Mouse (Mus musculus) limb, embryonic 11.5 days (tissue): ENCODE measurements around the gene Cep295nl. TPM values are rescaled to one million over a fixed set of nuclear protein-coding genes. Genes with fewer than 3 reads are reported as not detected.

Experiments
- ATAC-seq: fragments of 200-750 bp; cut with Nextera tagmentation; 2 replicates; pipeline ENCODE4 v1.8.0; 2017; ENCODE audit warnings: low read depth; ENCODE audit not compliant: insufficient number of reproducible peaks, low FRiP score, low TSS enrichment
- DNase-seq: peaks from one replicate; pipeline ENCODE4 v3.0.0-alpha.2; 2015; ENCODE audit warnings: low spot score
- H3K27ac ChIP-seq: fragments of 300-500 bp; sonication (generic); replicated peaks from 2 replicates; pipeline ENCODE4 v1.5.1; 2014; ENCODE audit warnings: low read depth, mild to moderate bottlenecking, low read length
- H3K27me3 ChIP-seq: fragments of 300-500 bp; sonication (generic); 2 replicates; pipeline ENCODE4 v1.6.1; 2014; ENCODE audit warnings: mild to moderate bottlenecking, low read length, mixed read lengths; ENCODE audit not compliant: control insufficient read depth, insufficient read depth
- H3K36me3 ChIP-seq: fragments of 300-500 bp; sonication (generic); 2 replicates; pipeline ENCODE4 v1.6.1; 2014; ENCODE audit warnings: mild to moderate bottlenecking, low read length, moderate library complexity, mixed read lengths; ENCODE audit not compliant: control insufficient read depth, insufficient read depth
- H3K4me1 ChIP-seq: fragments of 300-500 bp; sonication (generic); 2 replicates; pipeline ENCODE4 v1.6.1; 2014; ENCODE audit warnings: low read length, mixed read lengths; ENCODE audit not compliant: control insufficient read depth, insufficient read depth
- H3K4me2 ChIP-seq: fragments of 300-500 bp; sonication (generic); 2 replicates; pipeline ENCODE4 v1.6.1; 2014; ENCODE audit warnings: low read depth, mild to moderate bottlenecking, moderate library complexity; ENCODE audit not compliant: severe bottlenecking
- H3K4me3 ChIP-seq: fragments of 300-500 bp; sonication (generic); 2 replicates; pipeline ENCODE4 v1.5.1; 2014; ENCODE audit warnings: low read depth, low read length
- H3K9ac ChIP-seq: fragments of 300-500 bp; sonication (generic); 2 replicates; pipeline ENCODE4 v1.6.1; 2014; ENCODE audit warnings: mild to moderate bottlenecking, low read length
- H3K9me3 ChIP-seq: fragments of 300-500 bp; sonication (generic); 2 replicates; pipeline ENCODE4 v1.6.1; 2016; ENCODE audit warnings: low read length; ENCODE audit not compliant: control insufficient read depth
- WGBS: fragments of 180-500 bp; shearing (Covaris S2); extraction: QIAGEN DNeasy Blood & Tissue Kit; methylation state at CpG from one replicate; pipeline ENCODE4 v1.1.7; 2014; 5-methylcytosine and 5-hydroxymethylcytosine counted together
- polyA plus RNA-seq: library from polyadenylated mRNA; unstranded; fragments of >200 nt; fragmentation: Nextera tagmentation; extraction: Ambion mirVana; gene quantifications from 2 replicates; pipeline ENCODE4 v1.2.1, GENCODE M21; 2014

The Cep295nl gene
- polyA plus RNA-seq, 1 experiment from 2014 or later, result 0.53 TPM

DNA sequence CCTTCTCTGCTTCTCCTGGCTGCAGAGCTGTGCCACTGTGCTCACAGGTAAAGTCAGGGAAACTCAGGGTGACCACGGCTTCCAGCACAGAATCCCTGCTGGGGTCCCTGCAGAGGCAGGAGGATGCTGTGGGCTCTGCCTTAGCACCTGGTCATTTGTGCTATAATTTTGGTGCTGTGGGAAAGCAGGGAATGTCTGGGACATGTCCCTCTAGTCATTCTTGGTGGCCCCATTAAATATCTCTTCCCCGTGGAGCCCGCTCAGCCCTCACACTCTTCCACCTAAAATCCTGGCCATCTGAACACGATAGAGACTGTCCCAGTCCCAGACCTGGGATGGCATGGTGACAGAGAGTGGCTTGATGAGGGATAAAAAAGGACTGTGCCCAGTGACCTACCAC lies 21.7 kb upstream of the Cep295nl start:
- no peaks in the 10 kb centered on the region for H3K9me3 ChIP-seq
- WGBS, result 87% methylated on average over 4 of the region's 4 CpGs
- H3K4me1 ChIP-seq, result peaks cover 39% of the 10 kb centered on the region
- H3K9ac ChIP-seq, result no peak overlapping the region
- DNase-seq (no peak), ATAC-seq (no peak)
- 0 out of 2 replicates have a peak overlapping the region, but pooled peaks have one; percentile 2 for H3K27ac ChIP-seq
- no peak overlapping the region for H3K4me3 ChIP-seq
- no peaks in the 10 kb centered on the region for H3K36me3 ChIP-seq
- no peak overlapping the region for H3K4me2 ChIP-seq
- H3K27me3 ChIP-seq, result no peaks in the 10 kb centered on the region

- peak; percentile 58; the same call in 1 of the 2 replicates for ATAC-seq
- Histone ChIP-seq H3K9ac (peak overlapping the region; percentile 8; the same call in 1 of the 2 replicates), H3K27me3 (no peaks in the 10 kb centered on the region)
These were observed 20.7 kb upstream of the Cep295nl start for GRCm38 (mm10) chr11:118362971-118363518.

DNA sequence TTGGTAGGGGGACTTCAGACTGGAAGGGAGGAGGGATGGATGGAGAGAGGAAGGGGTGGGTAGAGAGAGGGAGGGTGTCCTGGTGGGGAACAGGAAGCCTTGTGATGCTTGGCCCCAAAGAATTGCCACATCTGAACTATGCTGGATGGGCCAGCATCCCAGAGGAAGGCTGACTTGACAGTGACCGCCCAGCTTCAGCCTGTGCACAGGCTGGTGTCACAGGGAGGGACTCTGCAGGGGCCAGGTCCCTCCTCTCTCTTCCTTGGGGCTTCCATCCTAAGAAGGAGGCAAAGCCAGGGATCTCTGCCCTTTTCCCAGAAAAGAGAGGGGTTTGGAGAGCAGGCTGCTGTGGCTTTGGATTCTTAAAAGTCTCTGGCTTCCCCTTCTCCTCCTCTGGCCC lies 20.2 kb upstream of the Cep295nl start:
- peaks cover 39% of the 10 kb centered on the region for H3K4me1 ChIP-seq
- no peak for ATAC-seq
- no peaks in the 10 kb centered on the region for H3K9me3 ChIP-seq
- H3K27ac ChIP-seq, result peak overlapping the region; percentile 84
- H3K4me2 ChIP-seq, result peak overlapping the region; percentile 22; the same call in 1 of the 2 replicates
- H3K9ac ChIP-seq, result 0 out of 2 replicates have a peak overlapping the region, but pooled peaks have one; percentile 9
- H3K4me3 ChIP-seq, result no peak overlapping the region
- no peaks in the 10 kb centered on the region for H3K36me3 ChIP-seq
- H3K27me3 ChIP-seq, result no peaks in the 10 kb centered on the region
- 72% methylated on average over 1 of the region's 1 CpGs for WGBS
- DNase-seq, result no peak

More at GRCm38 (mm10) chr11:118362971-118363518, 20.7 kb upstream of the Cep295nl start:
- peak; percentile 72 for DNase-seq
- peaks cover 39% of the 10 kb centered on the region for H3K4me1 ChIP-seq
- WGBS, result 2% methylated on average over 8 of the region's 8 CpGs
- H3K27ac ChIP-seq, result peak overlapping the region; percentile 84
- H3K9me3 ChIP-seq, result no peaks in the 10 kb centered on the region
- H3K36me3 ChIP-seq, result no peaks in the 10 kb centered on the region
- H3K4me3 ChIP-seq, result no peak overlapping the region
- peak overlapping the region; percentile 22; the same call in 1 of the 2 replicates for H3K4me2 ChIP-seq

DNA sequence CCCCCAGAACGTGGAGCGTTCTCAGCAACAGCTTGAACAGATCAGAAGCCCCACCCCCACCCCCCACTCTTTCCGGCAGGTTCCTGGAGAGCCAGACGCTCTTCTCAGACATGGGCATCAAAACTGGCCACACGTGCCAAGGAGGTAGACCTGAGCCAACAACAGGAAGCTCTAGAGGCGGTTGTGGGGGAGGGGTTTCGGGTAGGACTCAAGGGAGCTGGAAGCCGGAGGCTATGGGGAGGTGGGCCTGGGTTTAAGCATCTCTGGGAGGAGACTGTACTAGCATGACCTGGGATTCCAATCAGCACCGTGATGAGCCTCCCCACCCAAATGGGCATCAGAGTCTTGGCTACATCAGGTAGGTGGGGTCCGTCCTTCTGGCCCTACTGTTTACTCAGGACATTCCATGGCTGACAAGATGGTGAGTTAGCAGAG lies 18.6 kb upstream of the Cep295nl start:
- no peak for DNase-seq
- no peak for ATAC-seq
- Histone ChIP-seq H3K4me2 (no peak overlapping the region), H3K27me3 (no peaks in the 10 kb centered on the region), H3K4me1 (peaks cover 34% of the 10 kb centered on the region), H3K9ac (no peak overlapping the region), H3K27ac (no peak overlapping the region), H3K36me3 (no peaks in the 10 kb centered on the region), H3K4me3 (no peak overlapping the region), H3K9me3 (no peaks in the 10 kb centered on the region)
- WGBS, result 70% methylated on average over 10 of the region's 10 CpGs

GRCm38 (mm10) chr11:118360491-118360890 lies 18.2 kb upstream of the Cep295nl start:
- Histone ChIP-seq H3K9ac (no peak overlapping the region), H3K27me3 (no peaks in the 10 kb centered on the region), H3K9me3 (no peaks in the 10 kb centered on the region), H3K4me3 (no peak overlapping the region), H3K36me3 (no peaks in the 10 kb centered on the region), H3K4me2 (no peak overlapping the region), H3K27ac (no peak overlapping the region), H3K4me1 (peaks cover 33% of the 10 kb centered on the region)
- DNase-seq (no peak), ATAC-seq (no peak)
- 80% methylated on average over 7 of the region's 7 CpGs for WGBS

- H3K36me3 ChIP-seq, result no peaks in the 10 kb centered on the region
- ATAC-seq, result 0 out of 2 replicates have a peak, but pooled peaks have one; percentile 15
- peaks cover 18% of the 10 kb centered on the region for H3K4me1 ChIP-seq
- H3K27me3 ChIP-seq, result no peaks in the 10 kb centered on the region
- H3K27ac ChIP-seq, result peak within 1 kb of the TSS; percentile 86
- no peaks in the 10 kb centered on the region for H3K9me3 ChIP-seq
- H3K9ac ChIP-seq, result peak within 1 kb of the TSS; percentile 96
- no peak for DNase-seq
- peak within 1 kb of the TSS; percentile 81 for H3K4me3 ChIP-seq
- WGBS, result 35% methylated on average over 6 of the region's 6 CpGs
- H3K4me2 ChIP-seq, result peak within 1 kb of the TSS; percentile 69
These were observed 13.3 kb upstream of the Cep295nl start, which contains the start of gene Timp2 for GRCm38 (mm10) chr11:118355640-118356039. Gene Timp2 (minus strand): TSS chr11:118355740.

- H3K27me3 ChIP-seq, result no peaks in the 10 kb centered on the region
- ATAC-seq, result peak; percentile 81
- peak; percentile 90 for DNase-seq
- WGBS, result under 1% methylated on average over 42 of the region's 43 CpGs
- H3K4me2 ChIP-seq, result peak overlapping the region; percentile 69
- peaks cover 16% of the 10 kb centered on the region for H3K4me1 ChIP-seq
- no peaks in the 10 kb centered on the region for H3K9me3 ChIP-seq
- peak overlapping the region; percentile 96 for H3K9ac ChIP-seq
- no peaks in the 10 kb centered on the region for H3K36me3 ChIP-seq
- H3K4me3 ChIP-seq, result peak overlapping the region; percentile 81
- peak overlapping the region; percentile 86 for H3K27ac ChIP-seq
These were observed 12.9 kb upstream of the Cep295nl start for GRCm38 (mm10) chr11:118355205-118355604.

DNA sequence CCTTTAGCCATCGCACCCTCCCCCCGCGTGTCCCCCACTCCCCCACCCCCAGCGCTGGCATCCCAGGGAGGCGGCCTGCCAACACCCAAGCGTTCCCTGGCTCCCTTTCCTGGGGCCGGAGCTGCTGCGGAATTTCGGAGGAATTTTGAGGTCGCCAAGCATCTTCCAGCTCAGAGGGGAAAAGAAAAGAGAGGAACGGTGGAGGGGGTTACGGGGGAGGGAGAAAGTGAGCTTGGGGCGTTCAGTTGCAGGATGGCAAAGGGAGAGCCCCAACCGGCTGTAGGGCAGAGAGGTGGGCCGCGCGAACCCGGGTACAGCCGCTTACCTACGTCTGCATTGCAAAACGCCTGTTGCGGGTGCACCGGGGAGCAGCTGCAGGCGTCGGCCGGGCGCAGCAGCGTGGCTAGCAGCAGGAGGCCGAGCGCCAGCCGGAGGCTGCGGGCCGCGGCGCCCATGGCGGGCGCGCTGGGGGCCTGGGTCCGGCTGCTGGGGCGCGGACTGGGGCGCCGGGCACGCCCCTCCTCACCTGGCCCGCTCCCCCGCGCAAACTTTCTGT lies 12.4 kb upstream of the Cep295nl start:
- Histone ChIP-seq H3K27ac (peak overlapping the region; percentile 86), H3K4me3 (peak overlapping the region; percentile 81), H3K9me3 (no peaks in the 10 kb centered on the region), H3K36me3 (no peaks in the 10 kb centered on the region), H3K4me2 (peak overlapping the region; percentile 69), H3K9ac (peak overlapping the region; percentile 96), H3K4me1 (peaks cover 16% of the 10 kb centered on the region), H3K27me3 (no peaks in the 10 kb centered on the region)
- DNase-seq (peak; percentile 66), ATAC-seq (0 out of 2 replicates have a peak, but pooled peaks have one; percentile 3)
- under 1% methylated on average over 38 of the region's 47 CpGs for WGBS
